Mouse (Mus musculus): ENCODE data around the gene Tlk1. TPM values are rescaled to one million over a fixed set of nuclear protein-coding genes. Genes with fewer than 3 reads are reported as not detected.

Gene Tlk1
- polyA plus RNA-seq, 1 experiment from 2014 or later = 46.8 TPM

GRCm38 (mm10) chr2:70802658-70803057 lies 22.9 kb downstream of the Tlk1 start:
- Histone ChIP-seq H3K9ac (replicated peaks; ENCODE audit: low read length) (no peak overlapping the region), H3K4me3 (ENCODE audit: low read depth, low read length) (no peak overlapping the region), H3K4me2 (ENCODE audit: low read depth, low read length) (no peak overlapping the region), H3K4me1 (ENCODE audit: control insufficient read depth, insufficient read depth, low read length) (no peaks in the 10 kb centered on the region), H3K27ac (replicated peaks; ENCODE audit: low read depth, low read length) (no peak overlapping the region), H3K36me3 (replicated peaks; ENCODE audit: control insufficient read depth, insufficient read depth, low read depth, low read length) (no peaks in the 10 kb centered on the region), H3K27me3 (ENCODE audit: control insufficient read depth, insufficient read depth, low read length) (no peaks in the 10 kb centered on the region), H3K9me3 (replicated peaks; ENCODE audit: control insufficient read depth, low read length) (no peaks in the 10 kb centered on the region)
- WGBS = 51% methylated on average over 6 of the region's 6 CpGs
- no peak for DNase-seq (ENCODE audit: low spot score)
- no peak for ATAC-seq (replicated peaks; ENCODE audit: insufficient number of reproducible peaks, low FRiP score, low TSS enrichment, low read depth)

GRCm38 (mm10) chr2:70801543-70801942 lies 24.0 kb downstream of the Tlk1 start:
- no peak overlapping the region for H3K4me2 ChIP-seq (ENCODE audit: low read depth, low read length)
- no peaks in the 10 kb centered on the region for H3K4me1 ChIP-seq (ENCODE audit: control insufficient read depth, insufficient read depth, low read length)
- H3K36me3 ChIP-seq (replicated peaks; ENCODE audit: control insufficient read depth, insufficient read depth, low read depth, low read length) = no peaks in the 10 kb centered on the region
- H3K27me3 ChIP-seq (ENCODE audit: control insufficient read depth, insufficient read depth, low read length) = no peaks in the 10 kb centered on the region
- H3K4me3 ChIP-seq (ENCODE audit: low read depth, low read length) = no peak overlapping the region
- no peak for DNase-seq (ENCODE audit: low spot score)
- no peak overlapping the region for H3K9ac ChIP-seq (replicated peaks; ENCODE audit: low read length)
- no peaks in the 10 kb centered on the region for H3K9me3 ChIP-seq (replicated peaks; ENCODE audit: control insufficient read depth, low read length)
- no peak overlapping the region for H3K27ac ChIP-seq (replicated peaks; ENCODE audit: low read depth, low read length)
- ATAC-seq (replicated peaks; ENCODE audit: insufficient number of reproducible peaks, low FRiP score, low TSS enrichment, low read depth) = no peak

DNA sequence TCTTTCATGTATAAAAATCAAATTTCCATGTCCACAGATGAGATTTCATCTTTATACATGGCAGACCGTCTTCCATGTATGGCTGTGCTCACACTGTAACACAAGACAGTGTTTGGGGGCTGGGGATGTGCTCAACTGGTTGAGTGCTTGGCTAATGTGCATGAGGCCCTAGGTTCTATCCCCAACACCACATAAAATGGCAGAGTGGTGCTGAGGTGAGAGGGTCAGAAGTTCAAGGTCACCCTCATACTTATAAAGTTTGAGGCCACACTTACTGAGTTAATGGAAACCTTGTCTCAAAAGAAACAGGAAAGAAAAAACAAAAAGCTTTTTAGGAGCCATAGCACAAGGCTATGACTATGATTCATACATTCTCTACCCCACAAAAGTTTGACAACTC lies 25.1 kb downstream of the Tlk1 start:
- Histone ChIP-seq H3K9ac (replicated peaks; ENCODE audit: low read length) (no peak overlapping the region), H3K4me3 (ENCODE audit: low read depth, low read length) (no peak overlapping the region), H3K27me3 (ENCODE audit: control insufficient read depth, insufficient read depth, low read length) (no peaks in the 10 kb centered on the region), H3K36me3 (replicated peaks; ENCODE audit: control insufficient read depth, insufficient read depth, low read depth, low read length) (no peaks in the 10 kb centered on the region), H3K4me2 (ENCODE audit: low read depth, low read length) (no peak overlapping the region), H3K27ac (replicated peaks; ENCODE audit: low read depth, low read length) (no peak overlapping the region), H3K4me1 (ENCODE audit: control insufficient read depth, insufficient read depth, low read length) (no peaks in the 10 kb centered on the region), H3K9me3 (replicated peaks; ENCODE audit: control insufficient read depth, low read length) (no peaks in the 10 kb centered on the region)
- DNase-seq (ENCODE audit: low spot score) (no peak), ATAC-seq (replicated peaks; ENCODE audit: insufficient number of reproducible peaks, low FRiP score, low TSS enrichment, low read depth) (no peak)
- 79% methylated on average over 1 of the region's 1 CpGs for WGBS

GRCm38 (mm10) chr2:70793276-70793675 lies 32.3 kb downstream of the Tlk1 start:
- no peak overlapping the region for H3K9ac ChIP-seq (replicated peaks; ENCODE audit: low read length)
- H3K27ac ChIP-seq (replicated peaks; ENCODE audit: low read depth, low read length) = no peak overlapping the region
- DNase-seq (ENCODE audit: low spot score) (no peak), ATAC-seq (replicated peaks; ENCODE audit: insufficient number of reproducible peaks, low FRiP score, low TSS enrichment, low read depth) (no peak)
- no peak overlapping the region for H3K4me3 ChIP-seq (ENCODE audit: low read depth, low read length)
- H3K4me1 ChIP-seq (ENCODE audit: control insufficient read depth, insufficient read depth, low read length) = no peaks in the 10 kb centered on the region
- no peak overlapping the region for H3K4me2 ChIP-seq (ENCODE audit: low read depth, low read length)
- no peaks in the 10 kb centered on the region for H3K27me3 ChIP-seq (ENCODE audit: control insufficient read depth, insufficient read depth, low read length)
- 91% methylated on average over 4 of the region's 4 CpGs for WGBS
- no peaks in the 10 kb centered on the region for H3K9me3 ChIP-seq (replicated peaks; ENCODE audit: control insufficient read depth, low read length)
- H3K36me3 ChIP-seq (replicated peaks; ENCODE audit: control insufficient read depth, insufficient read depth, low read depth, low read length) = no peaks in the 10 kb centered on the region

GRCm38 (mm10) chr2:70790246-70790645 lies 35.3 kb downstream of the Tlk1 start:
- ATAC-seq (replicated peaks; ENCODE audit: insufficient number of reproducible peaks, low FRiP score, low TSS enrichment, low read depth) = no peak
- DNase-seq (ENCODE audit: low spot score) = no peak
- Histone ChIP-seq H3K4me1 (ENCODE audit: control insufficient read depth, insufficient read depth, low read length) (no peaks in the 10 kb centered on the region), H3K4me3 (ENCODE audit: low read depth, low read length) (no peak overlapping the region), H3K36me3 (replicated peaks; ENCODE audit: control insufficient read depth, insufficient read depth, low read depth, low read length) (no peaks in the 10 kb centered on the region), H3K27ac (replicated peaks; ENCODE audit: low read depth, low read length) (no peak overlapping the region), H3K4me2 (ENCODE audit: low read depth, low read length) (no peak overlapping the region), H3K27me3 (ENCODE audit: control insufficient read depth, insufficient read depth, low read length) (no peaks in the 10 kb centered on the region), H3K9ac (replicated peaks; ENCODE audit: low read length) (no peak overlapping the region), H3K9me3 (replicated peaks; ENCODE audit: control insufficient read depth, low read length) (no peaks in the 10 kb centered on the region)
- 81% methylated on average over 2 of the region's 2 CpGs for WGBS

GRCm38 (mm10) chr2:70789331-70789730 lies 36.2 kb downstream of the Tlk1 start:
- H3K27me3 ChIP-seq (ENCODE audit: control insufficient read depth, insufficient read depth, low read length) = no peaks in the 10 kb centered on the region
- H3K27ac ChIP-seq (replicated peaks; ENCODE audit: low read depth, low read length) = no peak overlapping the region
- no peak overlapping the region for H3K4me2 ChIP-seq (ENCODE audit: low read depth, low read length)
- WGBS = 89% methylated on average over 3 of the region's 3 CpGs
- H3K36me3 ChIP-seq (replicated peaks; ENCODE audit: control insufficient read depth, insufficient read depth, low read depth, low read length) = no peaks in the 10 kb centered on the region
- ATAC-seq (replicated peaks; ENCODE audit: insufficient number of reproducible peaks, low FRiP score, low TSS enrichment, low read depth) (no peak), DNase-seq (ENCODE audit: low spot score) (no peak)
- no peak overlapping the region for H3K4me3 ChIP-seq (ENCODE audit: low read depth, low read length)
- H3K9me3 ChIP-seq (replicated peaks; ENCODE audit: control insufficient read depth, low read length) = no peaks in the 10 kb centered on the region
- H3K4me1 ChIP-seq (ENCODE audit: control insufficient read depth, insufficient read depth, low read length) = no peaks in the 10 kb centered on the region
- no peak overlapping the region for H3K9ac ChIP-seq (replicated peaks; ENCODE audit: low read length)

GRCm38 (mm10) chr2:70784447-70784846 lies 41.1 kb downstream of the Tlk1 start:
- H3K9ac ChIP-seq (replicated peaks; ENCODE audit: low read length) = no peak overlapping the region
- no peak overlapping the region for H3K27ac ChIP-seq (replicated peaks; ENCODE audit: low read depth, low read length)
- whole genome bisulfite sequencing = 83% methylated on average over 4 of the region's 4 CpGs
- no peaks in the 10 kb centered on the region for H3K9me3 ChIP-seq (replicated peaks; ENCODE audit: control insufficient read depth, low read length)
- H3K4me1 ChIP-seq (ENCODE audit: control insufficient read depth, insufficient read depth, low read length) = no peaks in the 10 kb centered on the region
- no peak overlapping the region for H3K4me2 ChIP-seq (ENCODE audit: low read depth, low read length)
- H3K4me3 ChIP-seq (ENCODE audit: low read depth, low read length) = no peak overlapping the region
- no peaks in the 10 kb centered on the region for H3K36me3 ChIP-seq (replicated peaks; ENCODE audit: control insufficient read depth, insufficient read depth, low read depth, low read length)
- DNase-seq (ENCODE audit: low spot score) (no peak), ATAC-seq (replicated peaks; ENCODE audit: insufficient number of reproducible peaks, low FRiP score, low TSS enrichment, low read depth) (no peak)
- no peaks in the 10 kb centered on the region for H3K27me3 ChIP-seq (ENCODE audit: control insufficient read depth, insufficient read depth, low read length)

DNA sequence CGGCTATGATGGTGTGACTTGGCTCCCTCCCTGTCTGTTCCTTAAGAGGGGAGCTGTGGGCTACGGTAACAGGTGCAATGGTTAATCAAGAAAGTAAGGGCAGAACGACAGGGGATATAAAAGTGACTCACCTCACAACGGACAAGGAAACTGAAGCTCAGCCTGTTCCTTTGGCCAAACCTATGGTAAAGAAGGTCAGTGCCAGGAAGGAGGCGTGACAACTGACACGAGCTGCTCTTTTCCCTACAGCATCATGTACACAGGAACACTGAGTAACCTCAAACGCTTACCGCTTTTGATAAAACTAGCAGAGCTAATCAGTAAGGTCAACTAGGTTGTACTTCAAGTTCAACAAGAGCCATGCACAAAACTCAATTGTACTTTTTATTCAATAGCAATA lies 42.0 kb downstream of the Tlk1 start:
- H3K9me3 ChIP-seq (replicated peaks; ENCODE audit: control insufficient read depth, low read length) = no peaks in the 10 kb centered on the region
- no peaks in the 10 kb centered on the region for H3K36me3 ChIP-seq (replicated peaks; ENCODE audit: control insufficient read depth, insufficient read depth, low read depth, low read length)
- no peak overlapping the region for H3K27ac ChIP-seq (replicated peaks; ENCODE audit: low read depth, low read length)
- ATAC-seq (replicated peaks; ENCODE audit: insufficient number of reproducible peaks, low FRiP score, low TSS enrichment, low read depth) (no peak), DNase-seq (ENCODE audit: low spot score) (no peak)
- no peak overlapping the region for H3K4me3 ChIP-seq (ENCODE audit: low read depth, low read length)
- 85% methylated on average over 8 of the region's 8 CpGs for WGBS
- no peaks in the 10 kb centered on the region for H3K4me1 ChIP-seq (ENCODE audit: control insufficient read depth, insufficient read depth, low read length)
- H3K27me3 ChIP-seq (ENCODE audit: control insufficient read depth, insufficient read depth, low read length) = no peaks in the 10 kb centered on the region
- H3K9ac ChIP-seq (replicated peaks; ENCODE audit: low read length) = no peak overlapping the region
- no peak overlapping the region for H3K4me2 ChIP-seq (ENCODE audit: low read depth, low read length)

Data from embryonic facial prominence, embryonic 11.5 days (tissue).